Mouse (Mus musculus) erythroblast, embryonic 14.5 days (primary cell): ENCODE results near the gene Chid1.

Experiments
- GATA1 ChIP-seq: IDR thresholded peaks from 2 replicates; pipeline ENCODE4 v1.6.1; 2012; ENCODE audit warnings: low read length, inconsistent platforms, mixed read lengths
- TAL1 ChIP-seq: IDR thresholded peaks from 3 replicates; pipeline ENCODE4 v1.6.1; 2012; ENCODE audit warnings: low read length, inconsistent platforms, mixed read lengths

- TF ChIP-seq TAL1 (no peak), GATA1 (no peak)
Measured at GRCm38 (mm10) chr7:141517638-141518037, 22.0 kb downstream of the Chid1 start.
